Mouse (Mus musculus): ENCODE results near the gene Fxyd2.

DNA sequence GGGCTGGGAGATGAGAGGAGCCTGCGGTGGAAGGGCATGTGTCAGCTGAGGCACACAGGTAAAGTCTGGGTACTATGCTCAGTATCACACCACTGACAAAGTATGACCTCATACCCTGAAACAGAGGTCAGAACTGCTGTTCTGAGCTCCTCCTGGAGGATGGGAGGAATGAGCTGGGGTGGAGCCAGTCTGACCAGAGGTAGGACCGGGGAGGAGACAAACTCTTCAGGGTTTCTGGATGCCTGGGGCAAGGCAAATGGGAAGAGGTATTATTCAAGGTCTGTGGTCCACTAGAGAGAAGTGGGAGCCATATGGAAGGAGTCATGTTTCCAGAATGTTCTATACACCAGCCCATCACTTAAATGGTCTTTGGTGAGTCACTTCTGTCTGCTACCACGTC is 11.6 kb downstream of the Fxyd2 start:
- no peak for TF ChIP-seq CTCF (IDR thresholded peaks at IDR 0.05; ENCODE audit: low read depth, low read length)
- no peak for TF ChIP-seq GATA1 (IDR thresholded peaks at IDR 0.05; ENCODE audit: borderline replicate concordance, low read length)
- no peak for TF ChIP-seq TAL1 (conservative IDR thresholded peaks at IDR 0.05; ENCODE audit: low read depth, low read length)
- no peak for TF ChIP-seq POLR2AphosphoS5 (IDR thresholded peaks at IDR 0.05; ENCODE audit: insufficient replicate concordance, low read depth, low read length)
- TF ChIP-seq GATA2 (IDR thresholded peaks at IDR 0.05; ENCODE audit: borderline replicate concordance, low read depth, low read length) = no peak

Measured in G1E (cell line).